Mouse (Mus musculus) lung, postnatal 0 days (tissue): ENCODE measurements at regions not wholly inside any gene's neighbourhood (a gene's known extent, or its start where the extent isn't known, plus 50 kb on each side); places are given as distances from the start of the nearest gene placed in this dataset.
A peak's percentile ranks its signal among the peaks of the same experiment; 100 is the strongest.

Source experiments
- ATAC-seq: fragments of 200-750 bp; cut with Nextera tagmentation; 2 replicates; pipeline ENCODE4 v1.8.0; 2017; ENCODE audit warnings: moderate library complexity
- DNase-seq: peaks from one replicate; pipeline ENCODE4 v3.0.0-alpha.2; 2016; ENCODE audit warnings: low spot score
- H3K27ac ChIP-seq: fragments of 300-500 bp; sonication (generic); 2 replicates; pipeline ENCODE4 v1.5.1; 2014; ENCODE audit warnings: antibody characterized with exemption, mild to moderate bottlenecking, low read length, mixed read lengths
- H3K27me3 ChIP-seq: fragments of 300-500 bp; sonication (generic); replicated peaks from 2 replicates; pipeline ENCODE4 v1.6.1; 2014; ENCODE audit warnings: low read length, mixed read lengths; ENCODE audit not compliant: insufficient read depth
- H3K36me3 ChIP-seq: fragments of 300-500 bp; sonication (generic); 2 replicates; pipeline ENCODE4 v1.6.1; 2014; ENCODE audit warnings: low read length, mixed read lengths; ENCODE audit not compliant: insufficient read depth
- H3K4me1 ChIP-seq: fragments of 300-500 bp; sonication (generic); 2 replicates; pipeline ENCODE4 v1.6.1; 2014; ENCODE audit warnings: antibody characterized with exemption, low read depth, low read length, mixed read lengths; ENCODE audit not compliant: insufficient read depth
- H3K4me2 ChIP-seq: fragments of 300-500 bp; sonication (generic); replicated peaks from 2 replicates; pipeline ENCODE4 v1.6.1; 2014; ENCODE audit warnings: low read depth, mild to moderate bottlenecking, low read length, moderate library complexity, mixed read lengths
- H3K4me3 ChIP-seq: fragments of 300-500 bp; sonication (generic); 2 replicates; pipeline ENCODE4 v1.5.1; 2014; ENCODE audit warnings: low read depth, low read length
- H3K9ac ChIP-seq: fragments of 300-500 bp; sonication (generic); replicated peaks from 2 replicates; pipeline ENCODE4 v1.6.1; 2014; ENCODE audit warnings: low read depth, mild to moderate bottlenecking
- H3K9me3 ChIP-seq: fragments of 300-500 bp; sonication (generic); 2 replicates; pipeline ENCODE4 v1.6.1; 2016; ENCODE audit warnings: low read length, mixed read lengths
- CTCF ChIP-seq: IDR thresholded peaks from 2 replicates; pipeline ENCODE4 v1.5.1; 2016; ENCODE audit warnings: antibody characterized with exemption, mild to moderate bottlenecking
- EP300 ChIP-seq: IDR thresholded peaks from 2 replicates; pipeline ENCODE4 v1.6.1; 2016; ENCODE audit warnings: antibody characterized with exemption, mild to moderate bottlenecking, control low read depth
- WGBS: fragments of 180-500 bp; shearing (Covaris S2); extraction: QIAGEN DNeasy Blood & Tissue Kit; methylation state at CpG from one replicate; pipeline ENCODE4 v1.1.7; 2014; 5-methylcytosine and 5-hydroxymethylcytosine counted together

GRCm38 (mm10) chr19:3208283-3208682 is 74.4 kb upstream of the Mrpl21 start:
- DNase-seq (peak; percentile 71), ATAC-seq (no peak)
- 12% methylated on average over 4 of the region's 4 CpGs for WGBS
- Histone ChIP-seq H3K27ac (no peak overlapping the region), H3K9me3 (no peaks in the 10 kb centered on the region), H3K4me2 (no peak overlapping the region), H3K36me3 (no peaks in the 10 kb centered on the region), H3K27me3 (no peaks in the 10 kb centered on the region), H3K4me1 (no peaks in the 10 kb centered on the region), H3K4me3 (no peak overlapping the region), H3K9ac (no peak overlapping the region)
- TF ChIP-seq EP300, result no peak
- TF ChIP-seq CTCF, result peak; percentile 68
